Mouse (Mus musculus) C2C12 (cell line): Measurements from ENCODE around the gene Chst8. TPM values are rescaled to one million over a fixed set of nuclear protein-coding genes. Genes with fewer than 3 reads are reported as not detected.

Source experiments
- H3K27me3 ChIP-seq: one replicate; pipeline ENCODE4 v1.6.1; 2011; ENCODE audit not compliant: control insufficient read depth, insufficient read depth, insufficient read length
- H3K36me3 ChIP-seq: one replicate; pipeline ENCODE4 v1.6.1; 2011; ENCODE audit not compliant: control insufficient read depth, insufficient read depth
- H3K4me3 ChIP-seq: one replicate; pipeline ENCODE4 v1.5.1; 2011; ENCODE audit warnings: mild to moderate bottlenecking, control low read depth; ENCODE audit not compliant: poor library complexity, insufficient read depth, severe bottlenecking
- H3K79me2 ChIP-seq: one replicate; pipeline ENCODE4 v1.6.1; 2011; ENCODE audit not compliant: control insufficient read depth, insufficient read depth
- H3K79me3 ChIP-seq: one replicate; pipeline ENCODE4 v1.6.1; 2011; ENCODE audit warnings: low read depth, control low read depth
- H3ac ChIP-seq: one replicate; pipeline ENCODE3; 2011; ENCODE audit warnings: low read depth; ENCODE audit not compliant: control insufficient read depth, insufficient read length
- CEBPB ChIP-seq: IDR thresholded peaks from one replicate; pipeline ENCODE4 v1.6.1; 2011; ENCODE audit warnings: low read depth, mild to moderate bottlenecking, control low read depth, moderate library complexity
- CTCF ChIP-seq: IDR thresholded peaks from one replicate; pipeline ENCODE4 v1.5.1; 2011; ENCODE audit not compliant: control insufficient read depth, insufficient read depth, insufficient read length
- FOSL1 ChIP-seq: IDR thresholded peaks from one replicate; pipeline ENCODE4 v1.8.0; 2011; ENCODE audit warnings: mild to moderate bottlenecking, low read length; ENCODE audit not compliant: poor library complexity, insufficient read depth, severe bottlenecking
- MAX ChIP-seq: IDR thresholded peaks from one replicate; pipeline ENCODE4 v1.6.1; 2011; ENCODE audit warnings: mild to moderate bottlenecking, control low read depth
- MYOD1 ChIP-seq: IDR thresholded peaks from one replicate; pipeline ENCODE4 v1.6.1; 2011; ENCODE audit warnings: low read depth; ENCODE audit not compliant: control insufficient read depth, insufficient read length
- MYOG ChIP-seq: IDR thresholded peaks from one replicate; pipeline ENCODE4 v1.6.1; 2011; ENCODE audit not compliant: control insufficient read depth, insufficient read length; ENCODE audit errors: extremely low read depth
- USF1 ChIP-seq: IDR thresholded peaks from one replicate; pipeline ENCODE4 v1.6.1; 2011; ENCODE audit warnings: low read depth, mild to moderate bottlenecking, control low read depth, moderate library complexity
- polyA plus RNA-seq: library from polyadenylated mRNA; unstranded; fragments of >200 nt; fragmentation: generic; extraction: Trizol; gene quantifications from one replicate; pipeline ENCODE4 v1.2.1, GENCODE M21; 2012; ENCODE audit warnings: missing spikeins

Gene Chst8
- polyA plus RNA-seq, 1 experiment: 0.09 TPM

GRCm38 (mm10) chr7:34820554-34820953 lies 8.0 kb upstream of the Chst8 start:
- Histone ChIP-seq H3ac (no peak overlapping the region), H3K36me3 (no peaks in the 10 kb centered on the region), H3K4me3 (no peak overlapping the region), H3K27me3 (peaks cover 26% of the 10 kb centered on the region), H3K79me3 (no peaks in the 10 kb centered on the region), H3K79me2 (no peaks in the 10 kb centered on the region)
- TF ChIP-seq MAX (no peak), USF1 (no peak)

- Histone ChIP-seq H3K27me3 (peaks cover 30% of the 10 kb centered on the region), H3K4me3 (no peak overlapping the region), H3K36me3 (no peaks in the 10 kb centered on the region), H3K79me2 (no peaks in the 10 kb centered on the region), H3ac (no peak overlapping the region), H3K79me3 (no peaks in the 10 kb centered on the region)
- TF ChIP-seq USF1 (no peak), CEBPB (no peak), FOSL1 (no peak), MYOG (no peak), MYOD1 (no peak), CTCF (no peak), MAX (no peak)
Measured at GRCm38 (mm10) chr7:34819796-34820195, 7.3 kb upstream of the Chst8 start.

GRCm38 (mm10) chr7:34818660-34819059 lies 6.1 kb upstream of the Chst8 start:
- H3K36me3 ChIP-seq: no peaks in the 10 kb centered on the region
- H3K27me3 ChIP-seq: peaks cover 38% of the 10 kb centered on the region
- H3K79me3 ChIP-seq: no peaks in the 10 kb centered on the region
- no peaks in the 10 kb centered on the region for H3K79me2 ChIP-seq
- H3ac ChIP-seq: no peak overlapping the region
- no peak for TF ChIP-seq CEBPB
- TF ChIP-seq MAX: no peak
- no peak for TF ChIP-seq FOSL1
- H3K4me3 ChIP-seq: no peak overlapping the region

- peaks cover 35% of the 10 kb centered on the region for H3K27me3 ChIP-seq
- H3K4me3 ChIP-seq: no peak overlapping the region
- TF ChIP-seq CEBPB: no peak
- no peak for TF ChIP-seq FOSL1
- TF ChIP-seq CTCF: no peak
- TF ChIP-seq MYOG: no peak
- no peak for TF ChIP-seq MAX
- no peak for TF ChIP-seq USF1
- H3K36me3 ChIP-seq: no peaks in the 10 kb centered on the region
- H3ac ChIP-seq: no peak overlapping the region
- H3K79me3 ChIP-seq: no peaks in the 10 kb centered on the region
- no peaks in the 10 kb centered on the region for H3K79me2 ChIP-seq
Measured at GRCm38 (mm10) chr7:34816981-34817380, 4.5 kb upstream of the Chst8 start.

- peaks cover 43% of the 10 kb centered on the region for H3K27me3 ChIP-seq
- no peaks in the 10 kb centered on the region for H3K79me2 ChIP-seq
Measured at GRCm38 (mm10) chr7:34814801-34815200, 2.3 kb upstream of the Chst8 start.

GRCm38 (mm10) chr7:34811531-34812526 lies 682 bp downstream of the Chst8 start:
- TF ChIP-seq CEBPB: no peak
- TF ChIP-seq MYOG: no peak
- TF ChIP-seq FOSL1: no peak
- H3ac ChIP-seq: peak overlapping the region; percentile 26
- peaks cover 41% of the 10 kb centered on the region for H3K27me3 ChIP-seq
- H3K79me3 ChIP-seq: no peaks in the 10 kb centered on the region
- no peaks in the 10 kb centered on the region for H3K79me2 ChIP-seq
- H3K36me3 ChIP-seq: no peaks in the 10 kb centered on the region
- H3K4me3 ChIP-seq: no peak overlapping the region

More at GRCm38 (mm10) chr7:34814801-34815200, 2.3 kb upstream of the Chst8 start:
- H3K4me3 ChIP-seq: no peak overlapping the region
- TF ChIP-seq FOSL1 (no peak), CTCF (no peak), CEBPB (no peak), MYOG (no peak), USF1 (no peak), MAX (no peak), MYOD1 (no peak)
- H3ac ChIP-seq: no peak overlapping the region
- no peaks in the 10 kb centered on the region for H3K36me3 ChIP-seq
- no peaks in the 10 kb centered on the region for H3K79me3 ChIP-seq
